Mouse (Mus musculus) hindbrain, embryonic 13.5 days (tissue): ENCODE measurements around the gene Tdgf1. TPM values are rescaled to one million over a fixed set of nuclear protein-coding genes. Genes with fewer than 3 reads are reported as not detected.

Experiments used
- ATAC-seq: fragments of 200-750 bp; cut with Nextera tagmentation; 2 replicates; pipeline ENCODE4 v1.8.0; 2017; ENCODE audit warnings: moderate TSS enrichment; ENCODE audit not compliant: low FRiP score
- H3K27ac ChIP-seq: fragments of 300-500 bp; sonication (generic); 2 replicates; pipeline ENCODE4 v1.5.1; 2015; ENCODE audit warnings: inconsistent platforms, mild to moderate bottlenecking, moderate library complexity
- H3K27me3 ChIP-seq: fragments of 300-500 bp; sonication (generic); 2 replicates; pipeline ENCODE4 v1.6.1; 2015; ENCODE audit warnings: mild to moderate bottlenecking, inconsistent platforms
- H3K36me3 ChIP-seq: fragments of 300-500 bp; sonication (generic); 2 replicates; pipeline ENCODE4 v1.6.1; 2015; ENCODE audit warnings: mild to moderate bottlenecking, inconsistent platforms
- H3K4me1 ChIP-seq: fragments of 300-500 bp; sonication (generic); replicated peaks from 2 replicates; pipeline ENCODE4 v1.6.1; 2015; ENCODE audit warnings: inconsistent platforms
- H3K4me2 ChIP-seq: fragments of 300-500 bp; sonication (generic); 2 replicates; pipeline ENCODE4 v1.6.1; 2015; ENCODE audit warnings: inconsistent platforms, mild to moderate bottlenecking, moderate library complexity
- H3K4me3 ChIP-seq: fragments of 300-500 bp; sonication (generic); 2 replicates; pipeline ENCODE4 v1.5.1; 2015; ENCODE audit warnings: mild to moderate bottlenecking, inconsistent platforms
- H3K9ac ChIP-seq: fragments of 300-500 bp; sonication (generic); 2 replicates; pipeline ENCODE4 v1.6.1; 2015; ENCODE audit warnings: mild to moderate bottlenecking, inconsistent platforms
- H3K9me3 ChIP-seq: fragments of 300-500 bp; sonication (generic); 2 replicates; pipeline ENCODE4 v1.6.1; 2016; ENCODE audit warnings: inconsistent platforms
- WGBS: fragments of 180-500 bp; shearing (Covaris S2); methylation state at CpG from one replicate; pipeline ENCODE4 v1.1.7; 2015; 5-methylcytosine and 5-hydroxymethylcytosine counted together
- polyA plus RNA-seq: library from polyadenylated mRNA; unstranded; fragments of >200 nt; fragmentation: Nextera tagmentation; extraction: Ambion mirVana; gene quantifications from 2 replicates; pipeline ENCODE4 v1.2.1, GENCODE M21; 2015

Gene Tdgf1
- polyA plus RNA-seq, 1 experiment from 2014 or later, result 0.18 TPM

DNA sequence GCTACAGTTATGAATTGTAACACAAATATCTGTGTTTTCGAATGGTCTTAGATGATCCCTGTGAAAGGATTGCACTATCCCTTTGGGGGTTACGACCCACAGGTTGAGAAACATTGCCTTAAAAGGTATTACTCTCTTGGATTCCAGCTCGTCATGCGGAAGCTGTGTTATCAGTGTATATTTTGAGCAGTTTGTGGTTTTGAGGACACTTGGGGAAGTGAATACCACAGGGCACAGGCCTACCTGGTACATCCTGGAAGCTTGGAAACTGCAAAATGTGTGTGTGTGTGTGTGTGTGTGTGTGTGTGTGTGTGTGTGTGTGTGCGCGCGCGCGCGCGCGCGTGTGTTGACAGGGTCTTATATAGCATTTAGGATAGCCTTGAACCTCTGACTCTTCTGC lies 5.9 kb upstream of the Tdgf1 start:
- 96% methylated on average over 13 of the region's 13 CpGs for WGBS
- ATAC-seq, result no peak
- Histone ChIP-seq H3K4me3 (no peak overlapping the region), H3K9me3 (no peaks in the 10 kb centered on the region), H3K9ac (no peak overlapping the region), H3K27me3 (peaks cover 50% of the 10 kb centered on the region), H3K4me2 (no peak overlapping the region), H3K4me1 (peaks cover 20% of the 10 kb centered on the region), H3K36me3 (no peaks in the 10 kb centered on the region), H3K27ac (no peak overlapping the region)

DNA sequence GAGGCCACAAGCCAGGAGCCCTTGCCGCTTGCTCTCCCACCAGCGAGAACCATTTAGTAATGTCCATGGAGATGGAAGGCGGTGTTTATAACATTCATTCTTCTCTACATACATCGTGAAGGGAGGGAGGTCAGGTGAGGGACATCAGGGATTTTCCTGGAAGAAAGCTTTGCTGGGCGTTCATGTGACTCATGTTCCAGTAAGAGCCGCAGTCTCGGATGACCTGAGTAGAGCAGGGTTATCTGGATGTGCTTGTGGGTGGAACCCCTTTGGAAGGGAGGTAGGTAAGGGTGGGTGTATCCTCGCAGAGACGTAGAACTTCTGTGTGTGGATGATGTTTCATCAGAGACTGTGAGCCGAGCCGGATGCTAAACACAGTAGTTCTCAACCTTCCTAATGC lies 5.4 kb upstream of the Tdgf1 start, which contains the start of gene Lrrc2:
Gene Lrrc2, plus strand, starts transcription at position 149 of the 400 bp plus-strand sequence.
- Histone ChIP-seq H3K9ac (no peak within 1 kb of the TSS), H3K4me1 (peaks cover 25% of the 10 kb centered on the region)

GRCm38 (mm10) chr9:110950109-110950508 lies 4.2 kb upstream of the Tdgf1 start:
- Histone ChIP-seq H3K4me1 (peaks cover 27% of the 10 kb centered on the region), H3K9me3 (no peaks in the 10 kb centered on the region), H3K36me3 (no peaks in the 10 kb centered on the region), H3K27me3 (peaks cover 59% of the 10 kb centered on the region), H3K9ac (no peak overlapping the region), H3K4me3 (no peak overlapping the region), H3K27ac (no peak overlapping the region), H3K4me2 (no peak overlapping the region)
- 92% methylated on average over 3 of the region's 3 CpGs for WGBS
- ATAC-seq, result no peak

More for the DNA sequence above, 5.4 kb upstream of the Tdgf1 start, which contains the start of gene Lrrc2:
- Histone ChIP-seq H3K4me2 (no peak within 1 kb of the TSS), H3K27me3 (peaks cover 55% of the 10 kb centered on the region), H3K36me3 (no peaks in the 10 kb centered on the region), H3K27ac (no peak within 1 kb of the TSS), H3K9me3 (no peaks in the 10 kb centered on the region), H3K4me3 (no peak within 1 kb of the TSS)
- WGBS, result 91% methylated on average over 11 of the region's 11 CpGs
- no peak for ATAC-seq

DNA sequence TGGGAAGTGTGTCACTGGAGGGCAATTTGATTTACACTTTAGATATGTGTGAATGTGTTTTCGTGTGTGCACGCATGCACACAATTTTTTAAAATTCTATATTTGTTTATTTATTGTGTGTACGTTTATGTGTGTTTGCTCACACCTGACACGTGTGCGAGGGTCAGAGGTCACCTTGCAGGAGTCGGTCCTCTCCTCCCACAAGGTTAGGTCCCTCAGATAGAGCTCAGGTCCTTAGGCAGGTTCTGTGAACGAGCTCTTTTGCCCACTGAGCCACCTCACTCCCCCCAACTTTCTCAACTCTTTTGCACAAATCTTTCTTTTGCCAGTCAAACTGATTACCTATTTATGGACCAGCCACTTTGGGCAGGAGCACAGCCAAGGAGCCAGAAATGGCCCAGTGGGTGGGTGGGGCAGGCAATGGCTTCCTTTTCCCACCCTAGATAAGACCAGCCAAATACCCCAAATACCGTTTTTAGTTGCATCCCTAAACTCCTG lies 2.9 kb upstream of the Tdgf1 start:
- Histone ChIP-seq H3K4me1 (peaks cover 27% of the 10 kb centered on the region), H3K27ac (no peak overlapping the region), H3K27me3 (peaks cover 66% of the 10 kb centered on the region), H3K9me3 (no peaks in the 10 kb centered on the region), H3K9ac (no peak overlapping the region), H3K4me3 (no peak overlapping the region), H3K4me2 (no peak overlapping the region), H3K36me3 (no peaks in the 10 kb centered on the region)
- no peak for ATAC-seq
- 65% methylated on average over 8 of the region's 8 CpGs for WGBS

GRCm38 (mm10) chr9:110947900-110948299 lies 1.9 kb upstream of the Tdgf1 start:
- H3K4me2 ChIP-seq, result no peak overlapping the region
- H3K27ac ChIP-seq, result no peak overlapping the region
- H3K4me1 ChIP-seq, result peaks cover 21% of the 10 kb centered on the region
- no peak overlapping the region for H3K4me3 ChIP-seq
- H3K9ac ChIP-seq, result no peak overlapping the region
- peaks cover 68% of the 10 kb centered on the region for H3K27me3 ChIP-seq
- no peaks in the 10 kb centered on the region for H3K9me3 ChIP-seq
- no peaks in the 10 kb centered on the region for H3K36me3 ChIP-seq
- ATAC-seq, result no peak
- 42% methylated on average over 6 of the region's 6 CpGs for WGBS

DNA sequence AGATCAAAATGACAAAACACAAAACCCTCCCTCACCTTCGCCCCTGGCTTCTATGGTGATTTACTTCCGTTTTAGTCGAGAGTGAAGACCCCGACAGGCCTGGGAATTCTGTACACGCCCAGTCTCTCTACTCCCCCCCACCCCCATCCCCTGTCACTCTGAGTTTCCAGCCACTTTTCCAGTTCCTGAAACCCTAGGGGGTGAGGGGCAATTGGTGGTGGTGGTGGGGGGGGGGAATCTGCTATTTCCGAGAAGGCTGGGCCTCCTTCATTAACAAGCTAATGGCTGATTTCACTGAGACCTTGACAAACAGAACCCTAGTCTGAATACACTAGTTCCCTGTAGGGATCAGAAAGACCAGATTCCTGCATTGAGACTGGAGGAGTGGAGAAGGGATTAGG lies 1.3 kb upstream of the Tdgf1 start:
- peaks cover 62% of the 10 kb centered on the region for H3K27me3 ChIP-seq

GRCm38 (mm10) chr9:110946548-110947044 lies 638 bp upstream of the Tdgf1 start:
- no peak for ATAC-seq
- Histone ChIP-seq H3K27ac (no peak overlapping the region), H3K9me3 (no peaks in the 10 kb centered on the region), H3K36me3 (no peaks in the 10 kb centered on the region), H3K27me3 (peaks cover 55% of the 10 kb centered on the region), H3K9ac (0 out of 2 replicates have a peak overlapping the region, but pooled peaks have one; percentile 26), H3K4me3 (no peak overlapping the region), H3K4me2 (peak overlapping the region; percentile 23; the same call in 1 of the 2 replicates), H3K4me1 (peaks cover 19% of the 10 kb centered on the region)
- WGBS, result 8% methylated on average over 20 of the region's 20 CpGs

More for the DNA sequence above, 1.3 kb upstream of the Tdgf1 start:
- no peak for ATAC-seq
- Histone ChIP-seq H3K9me3 (no peaks in the 10 kb centered on the region), H3K9ac (no peak overlapping the region), H3K4me3 (no peak overlapping the region), H3K36me3 (no peaks in the 10 kb centered on the region), H3K27ac (no peak overlapping the region), H3K4me2 (no peak overlapping the region), H3K4me1 (peaks cover 19% of the 10 kb centered on the region)
- 4% methylated on average over 6 of the region's 6 CpGs for WGBS

DNA sequence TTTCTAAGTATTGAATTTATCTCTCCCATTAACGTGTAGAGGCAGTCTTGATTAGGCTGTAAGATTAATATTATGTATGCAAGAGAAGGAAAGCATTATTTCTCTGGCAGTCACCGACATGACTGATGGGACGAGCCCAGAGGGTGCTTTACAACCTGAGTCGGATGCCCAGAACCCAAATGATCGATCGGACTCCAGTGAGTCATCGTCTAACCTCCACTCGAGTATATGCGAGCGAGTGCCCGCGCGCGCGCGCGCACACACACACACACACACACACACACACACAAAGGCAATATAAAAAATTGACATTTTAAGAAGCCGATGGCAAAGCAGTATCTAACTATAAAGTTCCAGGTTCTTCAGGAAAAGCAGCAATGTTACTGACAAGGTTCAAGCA lies 615 bp downstream of the Tdgf1 start:
- no peak for ATAC-seq
- WGBS, result 17% methylated on average over 18 of the region's 18 CpGs
- Histone ChIP-seq H3K9me3 (no peaks in the 10 kb centered on the region), H3K36me3 (no peaks in the 10 kb centered on the region), H3K4me2 (peak overlapping the region; percentile 16; the same call in 1 of the 2 replicates), H3K27me3 (peaks cover 46% of the 10 kb centered on the region), H3K27ac (no peak overlapping the region), H3K9ac (no peak overlapping the region), H3K4me1 (peaks cover 19% of the 10 kb centered on the region), H3K4me3 (no peak overlapping the region)

DNA sequence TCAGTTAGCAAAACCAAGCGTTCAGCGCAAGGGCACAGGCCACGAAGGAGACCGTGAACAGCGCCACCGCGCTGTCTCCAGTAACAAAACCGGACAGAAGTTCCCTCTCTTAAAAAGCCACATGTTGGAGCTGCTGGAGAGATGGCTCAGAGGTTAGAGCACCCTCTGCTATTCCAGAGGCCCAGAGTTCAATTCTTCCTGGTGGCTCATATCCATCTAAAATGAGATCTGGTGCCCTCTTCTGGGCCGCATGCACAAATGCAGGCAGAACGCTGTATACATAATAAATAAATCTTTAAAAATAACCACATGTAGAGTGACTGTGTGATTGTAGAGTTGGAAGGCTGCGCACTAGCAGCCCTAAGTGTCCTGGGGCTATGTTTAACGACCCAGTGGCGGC lies 1.7 kb downstream of the Tdgf1 start:
- ATAC-seq, result no peak

DNA sequence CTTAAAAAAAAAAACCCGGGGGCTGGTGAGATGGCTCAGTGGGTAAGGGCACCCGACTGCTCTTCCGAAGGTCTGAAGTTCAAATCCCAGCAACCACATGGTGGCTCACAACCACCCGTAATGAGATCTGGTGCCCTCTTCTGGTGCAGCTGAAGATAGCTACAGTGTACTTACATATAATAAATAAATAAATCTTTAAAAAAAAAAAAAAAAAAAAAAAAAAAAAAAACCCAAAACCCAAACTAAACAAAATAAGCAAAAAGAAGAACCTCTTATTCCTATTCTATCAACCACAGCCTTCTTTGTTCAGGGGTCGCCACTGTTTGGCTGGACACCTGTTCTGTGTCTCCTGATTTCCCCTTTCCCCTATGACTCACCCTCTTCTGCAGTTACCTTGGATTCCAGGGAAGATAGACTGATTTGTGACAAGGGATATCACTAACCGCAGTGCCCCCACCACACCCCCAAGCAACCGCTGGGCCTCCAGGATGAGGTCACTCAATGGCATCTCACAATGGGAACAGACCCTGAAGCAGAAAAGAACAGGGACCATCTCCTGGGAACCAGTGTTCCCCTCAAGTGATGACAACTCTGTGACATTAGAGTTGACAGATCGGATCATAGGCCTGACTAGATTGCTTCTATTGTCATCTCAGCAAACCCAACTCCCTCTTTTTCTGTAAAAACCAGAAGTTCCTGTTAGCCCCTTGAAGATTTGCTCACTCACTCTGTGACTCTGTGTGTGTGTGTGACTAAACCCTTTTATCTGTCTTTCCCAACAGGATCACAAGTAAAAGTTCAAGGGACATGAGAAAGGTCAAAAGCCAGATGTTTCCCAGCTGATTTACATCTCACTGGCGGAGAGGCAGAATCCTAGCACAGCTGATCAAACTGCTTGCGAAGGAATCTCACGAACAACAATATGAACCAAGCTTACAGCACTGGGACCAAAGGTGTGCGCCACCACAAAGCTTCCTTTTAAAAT lies 8.2 kb downstream of the Tdgf1 start:
- no peak overlapping the region for H3K27ac ChIP-seq
- no peaks in the 10 kb centered on the region for H3K9me3 ChIP-seq
- H3K4me1 ChIP-seq, result peaks cover 13% of the 10 kb centered on the region
- ATAC-seq, result no peak
- no peak overlapping the region for H3K4me3 ChIP-seq
- no peak overlapping the region for H3K4me2 ChIP-seq
- no peaks in the 10 kb centered on the region for H3K27me3 ChIP-seq
- WGBS, result 69% methylated on average over 12 of the region's 12 CpGs
- no peaks in the 10 kb centered on the region for H3K36me3 ChIP-seq
- H3K9ac ChIP-seq, result no peak overlapping the region

More for the DNA sequence above, 1.7 kb downstream of the Tdgf1 start:
- Histone ChIP-seq H3K27me3 (peaks cover 46% of the 10 kb centered on the region), H3K9me3 (no peaks in the 10 kb centered on the region), H3K4me3 (no peak overlapping the region), H3K4me1 (peaks cover 19% of the 10 kb centered on the region), H3K9ac (no peak overlapping the region), H3K36me3 (no peaks in the 10 kb centered on the region), H3K27ac (no peak overlapping the region), H3K4me2 (no peak overlapping the region)
- 32% methylated on average over 13 of the region's 13 CpGs for WGBS

- no peak for ATAC-seq
- Histone ChIP-seq H3K27ac (no peak overlapping the region), H3K9ac (no peak overlapping the region), H3K4me1 (peaks cover 13% of the 10 kb centered on the region), H3K9me3 (no peaks in the 10 kb centered on the region), H3K4me3 (no peak overlapping the region), H3K27me3 (no peaks in the 10 kb centered on the region), H3K4me2 (no peak overlapping the region), H3K36me3 (no peaks in the 10 kb centered on the region)
- WGBS, result 82% methylated on average over 7 of the region's 7 CpGs
Measured at GRCm38 (mm10) chr9:110935941-110936340, 10.0 kb downstream of the Tdgf1 start.

DNA sequence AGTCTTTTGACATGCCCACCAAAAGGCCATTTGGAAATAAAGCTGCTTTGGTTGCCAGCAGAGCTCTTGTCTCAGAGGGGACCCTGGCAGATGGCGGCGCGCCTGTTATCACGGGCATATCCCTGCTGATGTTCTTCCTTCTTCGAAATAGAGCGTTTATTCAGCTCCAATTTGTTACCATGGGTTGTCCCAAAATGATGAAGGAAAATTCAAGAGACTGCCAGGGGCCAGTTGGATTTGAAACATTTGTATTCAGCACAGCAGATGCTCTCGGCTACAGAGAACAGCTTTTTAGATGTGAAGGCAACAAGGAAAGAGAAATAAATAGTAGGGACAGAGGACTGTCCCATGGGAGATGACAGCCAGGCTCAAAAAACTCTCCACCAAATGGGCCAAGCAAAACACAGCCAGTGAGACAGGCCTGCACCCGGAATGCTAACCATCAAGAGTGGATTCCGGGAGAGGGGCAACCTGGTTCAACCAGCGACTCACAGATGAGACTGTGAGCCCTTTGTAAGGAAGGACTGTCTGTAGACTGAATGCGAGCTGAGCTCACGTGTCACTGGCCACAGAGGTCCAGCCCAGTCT lies 12.0 kb downstream of the Tdgf1 start:
- no peak overlapping the region for H3K9ac ChIP-seq
- 58% methylated on average over 12 of the region's 12 CpGs for WGBS
- peak; percentile 61 for ATAC-seq
- H3K27ac ChIP-seq, result peak overlapping the region; percentile 83
- no peaks in the 10 kb centered on the region for H3K9me3 ChIP-seq
- H3K27me3 ChIP-seq, result no peaks in the 10 kb centered on the region
- H3K4me1 ChIP-seq, result peaks cover 13% of the 10 kb centered on the region
- no peak overlapping the region for H3K4me3 ChIP-seq
- no peaks in the 10 kb centered on the region for H3K36me3 ChIP-seq
- H3K4me2 ChIP-seq, result no peak overlapping the region
